In the genomic region with DNA sequence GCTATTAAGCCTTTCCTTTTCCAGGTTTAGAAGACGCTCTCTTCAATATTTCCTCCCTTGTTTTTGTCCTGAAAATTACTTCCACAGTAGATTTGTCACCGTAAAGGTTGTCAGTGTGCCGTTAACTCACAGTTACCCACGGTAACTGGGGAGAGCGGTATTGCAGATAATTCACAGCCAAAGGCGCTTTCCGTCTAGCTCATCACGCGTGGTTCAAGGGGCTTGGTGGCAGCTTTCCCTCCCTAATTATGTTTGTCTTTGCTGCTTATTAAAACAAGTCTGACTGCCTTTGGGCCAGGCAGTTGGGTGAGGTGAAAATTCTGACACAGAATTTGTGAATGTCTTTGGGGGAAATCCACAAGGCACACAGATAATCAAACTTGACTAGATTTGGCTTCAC, we compare ENCODE assay signal across 14 mouse cellular contexts.
A peak's percentile ranks its signal among the peaks of the same experiment; 100 is the strongest.
DNase-seq lines count a peak whose midpoint lies in the region; ATAC-seq and TF ChIP-seq lines count a peak whose summit lies in the region.
"Had no signal": no experiment of that assay in that cellular context is flagged by ENCODE, and none has a peak within 500 bp of the region (broad histone marks: within the 10 kb centered on the region; RNA-seq: fewer than 3 reads in every experiment).

No protein-coding gene starts in this region.

- no peaks in the 10 kb centered on the region for H3K27me3 ChIP-seq in heart, postnatal 0 days (ENCODE audit: control insufficient read depth, insufficient read depth, low read length)
- H3K27me3 ChIP-seq in forebrain, embryonic 14.5 days (replicated peaks; ENCODE audit: control insufficient read depth, insufficient read depth, low read length): no peaks in the 10 kb centered on the region
- no peaks in the 10 kb centered on the region for H3K27me3 ChIP-seq in forebrain, embryonic 16.5 days (replicated peaks; ENCODE audit: control insufficient read depth, insufficient read depth, low read length)
- H3K27me3 ChIP-seq in midbrain, embryonic 16.5 days (ENCODE audit: control insufficient read depth, insufficient read depth, low read depth, low read length): no peaks in the 10 kb centered on the region
- H3K27me3 ChIP-seq: liver, embryonic 15.5 days had no signal

- 71% methylated on average over 9 of the region's 9 CpGs for WGBS in heart, postnatal 0 days
- 22% methylated on average over 9 of the region's 9 CpGs for WGBS in forebrain, embryonic 14.5 days
- 18% methylated on average over 9 of the region's 9 CpGs for WGBS in forebrain, embryonic 16.5 days
- WGBS in midbrain, embryonic 16.5 days: 34% methylated on average over 9 of the region's 9 CpGs

- no peak overlapping the region for H3K9ac ChIP-seq in heart, postnatal 0 days (replicated peaks; ENCODE audit: low read depth, low read length)
- no peak overlapping the region; the same call in 1 of the 2 replicates for H3K9ac ChIP-seq in forebrain, embryonic 14.5 days (ENCODE audit: low read length)
- H3K9ac ChIP-seq in forebrain, embryonic 16.5 days (replicated peaks; ENCODE audit: low read depth, low read length): peak overlapping the region; percentile 17; the same call in 1 of the 2 replicates
- no peak overlapping the region for H3K9ac ChIP-seq in midbrain, embryonic 16.5 days (ENCODE audit: low read depth, low read length)
- H3K9ac ChIP-seq: liver, embryonic 15.5 days had no signal

- no peaks in the 10 kb centered on the region for H3K9me3 ChIP-seq in heart, postnatal 0 days (replicated peaks; ENCODE audit: control insufficient read depth, low read length)
- H3K9me3 ChIP-seq in forebrain, embryonic 14.5 days (replicated peaks; ENCODE audit: control insufficient read depth, low read length): no peaks in the 10 kb centered on the region
- H3K9me3 ChIP-seq in forebrain, embryonic 16.5 days (ENCODE audit: control insufficient read depth, low read length): no peaks in the 10 kb centered on the region
- H3K9me3 ChIP-seq in midbrain, embryonic 16.5 days (replicated peaks; ENCODE audit: control insufficient read depth, low read length, poor library complexity, severe bottlenecking): no peaks in the 10 kb centered on the region
- H3K9me3 ChIP-seq: liver, embryonic 15.5 days had no signal

- H3K27ac ChIP-seq in heart, postnatal 0 days (ENCODE audit: low read depth): peak overlapping the region; percentile 59; the same call in 1 of the 2 replicates
- peak overlapping the region; percentile 67 for H3K27ac ChIP-seq in forebrain, embryonic 14.5 days (ENCODE audit: low read depth, low read length)
- peak overlapping the region; percentile 31 for H3K27ac ChIP-seq in forebrain, embryonic 16.5 days (ENCODE audit: low read length)
- peak overlapping the region; percentile 58 for H3K27ac ChIP-seq in midbrain, embryonic 16.5 days (ENCODE audit: low read length)
- H3K27ac ChIP-seq: gastrocnemius, adult 2 months; heart, adult 2 months; liver, embryonic 15.5 days had no signal

- TF ChIP-seq CTCF in heart, postnatal 0 days (IDR thresholded peaks at IDR 0.05; ENCODE audit: low read depth): no peak

- H3K4me3 ChIP-seq in heart, postnatal 0 days (ENCODE audit: low read depth, low read length): no peak overlapping the region
- H3K4me3 ChIP-seq in forebrain, embryonic 14.5 days (ENCODE audit: low read depth, low read length): no peak overlapping the region
- no peak overlapping the region for H3K4me3 ChIP-seq in forebrain, embryonic 16.5 days (replicated peaks; ENCODE audit: low read length)
- H3K4me3 ChIP-seq in midbrain, embryonic 16.5 days (ENCODE audit: low read depth, low read length): no peak overlapping the region
- H3K4me3 ChIP-seq: gastrocnemius, adult 2 months; heart, adult 2 months; liver, embryonic 15.5 days had no signal

- TF ChIP-seq EP300 in heart, postnatal 0 days (IDR thresholded peaks at IDR 0.05; ENCODE audit: low read depth): no peak

- no peaks in the 10 kb centered on the region for H3K36me3 ChIP-seq in heart, postnatal 0 days (replicated peaks; ENCODE audit: control insufficient read depth, insufficient read depth, low read length)
- peaks cover 7% of the 10 kb centered on the region for H3K36me3 ChIP-seq in forebrain, embryonic 14.5 days (ENCODE audit: control insufficient read depth, insufficient read depth, low read length)
- H3K36me3 ChIP-seq in forebrain, embryonic 16.5 days (ENCODE audit: control insufficient read depth, insufficient read depth): no peaks in the 10 kb centered on the region
- no peaks in the 10 kb centered on the region for H3K36me3 ChIP-seq in midbrain, embryonic 16.5 days (ENCODE audit: control insufficient read depth, insufficient read depth, low read length)
- H3K36me3 ChIP-seq: liver, embryonic 15.5 days had no signal

- peaks cover 35% of the 10 kb centered on the region for H3K4me1 ChIP-seq in heart, postnatal 0 days (ENCODE audit: control insufficient read depth, insufficient read depth)
- H3K4me1 ChIP-seq in forebrain, embryonic 14.5 days (ENCODE audit: control insufficient read depth, insufficient read depth, low read length): peaks cover 18% of the 10 kb centered on the region
- H3K4me1 ChIP-seq in forebrain, embryonic 16.5 days (replicated peaks; ENCODE audit: control insufficient read depth, insufficient read depth, low read length): peaks cover 25% of the 10 kb centered on the region
- peaks cover 23% of the 10 kb centered on the region for H3K4me1 ChIP-seq in midbrain, embryonic 16.5 days (ENCODE audit: control insufficient read depth, insufficient read depth, low read length)

- DNase-seq in heart, postnatal 0 days (ENCODE audit: low spot score): no peak
- no peak for DNase-seq in heart, postnatal 36 days
- DNase-seq in forebrain, embryonic 14.5 days (ENCODE audit: low spot score): peak; percentile 68
- DNase-seq in frontal cortex, postnatal 14 days (ENCODE audit: low spot score in 2 of 2): no peak
- DNase-seq in cerebellum, adult 9-11 months: no peak
- DNase-seq: adrenal gland, postnatal 36 days; gastrocnemius, adult 2 months; heart, adult 2 months; kidney, adult 18-20 months had no signal

- ATAC-seq in heart, postnatal 0 days (ENCODE audit: insufficient read depth, low read depth): no peak
- ATAC-seq in forebrain, embryonic 14.5 days: peak; percentile 13; the same call in 1 of the 2 replicates
- no peak for ATAC-seq in forebrain, embryonic 16.5 days
- ATAC-seq in midbrain, embryonic 16.5 days: peak; percentile 64
- ATAC-seq in megakaryocyte-erythroid progenitor cell, adult 5-6 weeks (replicated peaks; ENCODE audit: low FRiP score, low TSS enrichment, poor library complexity, severe bottlenecking): no peak
- ATAC-seq: lung, postnatal 0 days had no signal

- intact Hi-C loops in heart, postnatal 36 days (cut with DNase I): no loop called here

- H3K4me2 ChIP-seq in heart, postnatal 0 days (ENCODE audit: low read depth, low read length): no peak overlapping the region
- H3K4me2 ChIP-seq in forebrain, embryonic 14.5 days (ENCODE audit: low read length): peak overlapping the region; percentile 28
- peak overlapping the region; percentile 32 for H3K4me2 ChIP-seq in forebrain, embryonic 16.5 days (ENCODE audit: low read length)
- H3K4me2 ChIP-seq in midbrain, embryonic 16.5 days (ENCODE audit: low read length): peak overlapping the region; percentile 34
- H3K4me2 ChIP-seq: liver, embryonic 15.5 days had no signal

Comparison
In these comparisons a context has a peak if more than half of its experiments do, and no peak if none do; other contexts are left out.
1. ATAC-seq: peak in forebrain, embryonic 14.5 days (single experiment) and midbrain, embryonic 16.5 days (single experiment); none in heart, postnatal 0 days (single experiment), forebrain, embryonic 16.5 days (single experiment) and megakaryocyte-erythroid progenitor cell, adult 5-6 weeks (single experiment).
2. Peak in every context shown above with its lines, with median percentiles within 50 percentile points of each other: H3K27ac ChIP-seq.